Mouse (Mus musculus) erythroid progenitor cell, adult 5-6 weeks (primary cell): ENCODE measurements around the gene Tmem256. TPM values are rescaled to one million over a fixed set of nuclear protein-coding genes. Genes with fewer than 3 reads are reported as not detected.

ENCODE experiments used
- ATAC-seq: replicated peaks from 2 replicates; pipeline ENCODE4 v1.8.0; 2016; ENCODE audit warnings: moderate number of reproducible peaks, mild to moderate bottlenecking, moderate TSS enrichment, inconsistent platforms; ENCODE audit not compliant: poor library complexity, low FRiP score, severe bottlenecking
- total RNA-seq, 2 experiments: library from RNA; stranded (forward) in 1 of 2; stranded (reverse) in 1 of 2; fragments of 150-400 nt in 1 of 2; fragments of 186-747, 209-891 nt in 1 of 2; gene quantifications; 2 replicates each; pipeline versions ENCODE4 v1.2.3 to v1.2.4; 2015 to 2017; ENCODE audit warnings: low replicate concordance in 2 of 2

Gene Tmem256
- total RNA-seq, 2 experiments from 2014 or later = 123 to 258 TPM

GRCm38 (mm10) chr11:69807641-69808040 lies 30.7 kb upstream of the Tmem256 start:
- no peak for ATAC-seq

GRCm38 (mm10) chr11:69810280-69810679 lies 28.0 kb upstream of the Tmem256 start:
- ATAC-seq = no peak

GRCm38 (mm10) chr11:69815155-69815554 lies 23.2 kb upstream of the Tmem256 start, which contains the start of gene Gm39566:
TSS of gene Gm39566 (minus strand) at chr11:69815298.
- no peak for ATAC-seq

- no peak for ATAC-seq
Observed at GRCm38 (mm10) chr11:69816520-69816919, 21.8 kb upstream of the Tmem256 start.

GRCm38 (mm10) chr11:69818365-69818764 lies 19.9 kb upstream of the Tmem256 start, which contains the start of gene Spem2:
TSS of gene Spem2 (minus strand) at chr11:69818465.
- ATAC-seq = no peak

GRCm38 (mm10) chr11:69818871-69819270 lies 19.4 kb upstream of the Tmem256 start:
- ATAC-seq = no peak

GRCm38 (mm10) chr11:69822080-69822479 lies 16.2 kb upstream of the Tmem256 start, which contains the start of gene Spem1:
TSS of gene Spem1 (minus strand) at chr11:69822180.
- no peak for ATAC-seq

GRCm38 (mm10) chr11:69823456-69823855 lies 14.9 kb upstream of the Tmem256 start:
- ATAC-seq = no peak

GRCm38 (mm10) chr11:69828832-69829231 lies 9.5 kb upstream of the Tmem256 start:
- ATAC-seq = no peak

- no peak for ATAC-seq
Observed at GRCm38 (mm10) chr11:69833554-69833953, 4.8 kb upstream of the Tmem256 start.

GRCm38 (mm10) chr11:69834001-69834549 lies 4.2 kb upstream of the Tmem256 start:
- ATAC-seq = peak; percentile 55

GRCm38 (mm10) chr11:69835326-69835965 lies 2.9 kb upstream of the Tmem256 start:
- ATAC-seq = no peak

- no peak for ATAC-seq
Observed at GRCm38 (mm10) chr11:69835966-69836335, 2.4 kb upstream of the Tmem256 start.

- no peak for ATAC-seq
Observed at GRCm38 (mm10) chr11:69836703-69837576, 1.4 kb upstream of the Tmem256 start.

GRCm38 (mm10) chr11:69837604-69837951 lies 736 bp upstream of the Tmem256 start, which contains the start of gene Nlgn2:
TSS of gene Nlgn2 (minus strand) at chr11:69837784.
- peak; percentile 2; the same call in 1 of the 2 replicates for ATAC-seq

GRCm38 (mm10) chr11:69838714-69839104 lies 395 bp downstream of the Tmem256 start:
- ATAC-seq = peak; percentile 20

GRCm38 (mm10) chr11:69846198-69846680 lies 7.9 kb downstream of the Tmem256 start, which contains the start of gene Plscr3:
TSS of gene Plscr3 (plus strand) at chr11:69846376.
- peak; percentile 90 for ATAC-seq

- peak; percentile 67 for ATAC-seq
Observed at GRCm38 (mm10) chr11:69846738-69847688, 8.7 kb downstream of the Tmem256 start.

- no peak for ATAC-seq
Observed at GRCm38 (mm10) chr11:69848021-69848420, 9.7 kb downstream of the Tmem256 start.
